Mouse (Mus musculus): ENCODE data around the gene Cdyl.

- no peak for TF ChIP-seq CTCF (IDR thresholded peaks at IDR 0.05; ENCODE audit: control insufficient read depth, insufficient read depth, insufficient replicate concordance, low read depth, low read length)
- TF ChIP-seq POLR2A (IDR thresholded peaks at IDR 0.05; ENCODE audit: control insufficient read depth, low read depth, low read length), result no peak
Observed at GRCm38 (mm10) chr13:35880555-35881046, 221.0 kb downstream of the Cdyl start.

Measured in testis, adult 2 months (tissue).